Mouse (Mus musculus) ES-E14 (cell line): ENCODE data around the gene Slc25a54.

Experiments used
- HCFC1 ChIP-seq: IDR thresholded peaks from 2 replicates; pipeline ENCODE4 v1.6.1; 2012; ENCODE audit warnings: low read length, inconsistent platforms, borderline replicate concordance; ENCODE audit not compliant: insufficient read depth
- MAFK ChIP-seq: IDR thresholded peaks from 2 replicates; pipeline ENCODE4 v1.6.1; 2014; ENCODE audit warnings: mild to moderate bottlenecking, low read depth, low read length, inconsistent platforms; ENCODE audit not compliant: insufficient read depth

DNA sequence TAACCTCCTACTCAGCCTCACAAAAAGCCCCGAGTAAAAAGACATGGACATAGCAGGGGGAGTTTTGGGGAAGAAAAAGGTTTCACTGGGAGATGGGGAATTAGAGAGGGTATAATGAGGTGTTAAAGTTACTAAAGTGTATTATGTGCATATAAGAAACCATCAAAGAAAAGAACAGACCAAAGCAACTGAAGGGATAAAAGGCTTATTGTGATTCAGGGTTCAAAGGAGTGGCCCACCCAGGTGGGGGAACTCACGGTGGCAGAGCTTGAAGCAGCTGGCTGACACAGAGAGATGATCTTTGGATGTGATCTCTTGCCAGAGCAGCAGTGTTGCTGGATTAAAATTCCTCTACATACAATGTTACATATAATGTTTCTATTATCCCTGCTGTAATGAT, 8.2 kb downstream of the Slc25a54 start:
- TF ChIP-seq MAFK, result no peak
- TF ChIP-seq HCFC1, result no peak
